Mouse (Mus musculus): ENCODE measurements around the gene Serpinf1. TPM values are rescaled to one million over a fixed set of nuclear protein-coding genes. Genes with fewer than 3 reads are reported as not detected.
"Not testable (repeated sequence)": the region's sequence is repeated elsewhere in the genome, so short reads cannot be mapped to it uniquely, and the experiment has no call there.

Serpinf1 gene
- polyA plus RNA-seq, 1 experiment from 2014 or later, result 38.7 TPM

DNA sequence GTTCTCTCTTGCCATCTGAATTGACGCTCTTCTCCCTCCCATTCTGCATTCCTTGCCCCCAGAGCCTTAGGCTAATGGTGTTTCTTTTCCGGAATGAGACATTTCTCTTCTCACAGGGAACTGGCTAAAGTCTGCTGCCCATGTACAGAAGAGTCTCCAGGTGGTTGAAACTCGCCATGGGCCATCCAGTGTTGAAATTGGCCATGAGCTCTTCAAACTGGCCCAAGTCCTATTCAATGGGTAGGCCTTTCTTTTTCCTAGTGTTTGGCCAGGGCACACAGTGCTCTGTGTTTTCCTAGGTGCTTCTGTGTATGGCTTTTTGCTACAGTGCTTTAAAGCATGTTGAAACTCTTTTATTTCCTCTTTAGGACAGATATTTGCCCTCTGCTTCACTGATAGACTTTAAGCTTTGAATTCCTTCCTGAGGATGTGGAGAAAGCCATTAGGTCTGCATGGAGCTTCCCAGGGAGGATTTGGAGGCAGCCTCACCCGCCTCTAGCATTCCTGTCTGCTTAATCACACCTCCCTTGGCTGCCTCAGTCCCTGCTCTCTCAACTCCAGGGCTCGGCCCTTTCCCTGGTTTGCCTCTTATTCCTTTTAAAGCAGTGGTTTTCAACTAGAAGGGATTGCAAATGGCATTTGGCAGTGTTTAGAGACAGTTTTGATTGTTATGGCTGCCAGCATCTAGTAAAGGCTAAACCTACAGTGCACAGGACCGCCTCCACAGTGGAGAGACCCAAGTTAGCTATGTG is 19.0 kb downstream of the Serpinf1 start:
- Histone ChIP-seq H3K4me1 (ENCODE audit: control insufficient read depth, insufficient read depth, low read length) (no peaks in the 10 kb centered on the region; the same call in 1 of the 2 replicates), H3K9ac (ENCODE audit: low read depth, low read length) (no peak overlapping the region), H3K4me3 (ENCODE audit: low read length) (no peak overlapping the region), H3K4me2 (ENCODE audit: low read depth, low read length) (no peak overlapping the region), H3K27me3 (replicated peaks; ENCODE audit: control insufficient read depth, insufficient read depth, low read length) (no peaks in the 10 kb centered on the region), H3K36me3 (ENCODE audit: control insufficient read depth, insufficient read depth, low read length) (no peaks in the 10 kb centered on the region), H3K27ac (ENCODE audit: low read length) (0 out of 2 replicates have a peak overlapping the region, but pooled peaks have one; percentile 6), H3K9me3 (ENCODE audit: control insufficient read depth, low read length) (no peaks in the 10 kb centered on the region)
- peak; percentile 38; the same call in 1 of the 2 replicates for ATAC-seq
- 66% methylated on average over 6 of the region's 6 CpGs for WGBS

DNA sequence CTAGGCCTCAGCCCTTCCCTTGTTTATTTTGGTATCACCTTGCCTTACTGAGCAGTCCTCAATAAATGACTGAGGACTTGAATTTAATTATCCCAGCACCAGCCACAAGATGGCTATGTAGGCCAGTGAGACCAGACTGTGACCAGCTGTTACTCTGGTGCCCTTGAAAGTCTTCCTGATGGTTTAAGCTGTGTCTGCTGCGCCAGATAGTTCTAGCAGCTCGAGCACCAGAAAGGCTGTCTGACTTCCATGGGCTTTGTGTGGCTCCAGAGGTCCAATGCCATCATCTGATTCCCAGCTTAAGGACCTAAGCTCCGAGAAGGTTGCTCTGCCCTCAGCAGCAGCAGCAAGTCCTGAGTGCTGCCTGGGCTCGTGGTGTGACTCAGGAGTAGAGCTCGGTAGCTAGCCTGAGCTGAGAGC is 20.2 kb downstream of the Serpinf1 start:
- Histone ChIP-seq H3K27me3 (replicated peaks; ENCODE audit: control insufficient read depth, insufficient read depth, low read length) (no peaks in the 10 kb centered on the region), H3K4me2 (ENCODE audit: low read depth, low read length) (no peak overlapping the region), H3K9ac (ENCODE audit: low read depth, low read length) (peak overlapping the region; percentile 36; the same call in 1 of the 2 replicates), H3K27ac (ENCODE audit: low read length) (no peak overlapping the region), H3K36me3 (ENCODE audit: control insufficient read depth, insufficient read depth, low read length) (no peaks in the 10 kb centered on the region), H3K4me1 (ENCODE audit: control insufficient read depth, insufficient read depth, low read length) (no peaks in the 10 kb centered on the region; the same call in 1 of the 2 replicates), H3K4me3 (ENCODE audit: low read length) (no peak overlapping the region), H3K9me3 (ENCODE audit: control insufficient read depth, low read length) (no peaks in the 10 kb centered on the region)
- 54% methylated on average over 5 of the region's 5 CpGs for WGBS
- peak; percentile 72 for ATAC-seq

DNA sequence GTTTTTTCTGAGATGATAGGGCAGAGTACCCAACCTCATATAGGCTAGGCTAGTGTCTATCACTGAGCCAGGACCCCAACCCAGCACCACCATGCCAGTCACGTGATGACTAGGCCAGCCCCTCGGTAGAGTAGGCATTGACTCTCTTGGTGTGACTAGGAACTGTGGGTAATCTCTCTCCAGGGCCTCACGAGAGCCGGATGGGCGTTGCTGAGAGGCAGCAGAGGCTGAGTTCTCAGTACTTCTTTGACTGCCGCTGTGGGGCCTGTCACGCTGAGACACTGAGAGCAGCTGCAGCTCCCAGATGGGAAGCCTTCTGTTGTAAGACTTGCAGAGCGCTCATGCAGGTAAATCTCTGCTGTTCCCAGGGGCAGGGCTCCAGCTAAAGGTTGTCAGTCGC is 22.4 kb downstream of the Serpinf1 start:
- ATAC-seq, result no peak
- no peak overlapping the region for H3K9ac ChIP-seq (ENCODE audit: low read depth, low read length)
- no peaks in the 10 kb centered on the region for H3K9me3 ChIP-seq (ENCODE audit: control insufficient read depth, low read length)
- no peaks in the 10 kb centered on the region for H3K27me3 ChIP-seq (replicated peaks; ENCODE audit: control insufficient read depth, insufficient read depth, low read length)
- no peak overlapping the region for H3K4me3 ChIP-seq (ENCODE audit: low read length)
- no peaks in the 10 kb centered on the region; the same call in 1 of the 2 replicates for H3K4me1 ChIP-seq (ENCODE audit: control insufficient read depth, insufficient read depth, low read length)
- H3K36me3 ChIP-seq (ENCODE audit: control insufficient read depth, insufficient read depth, low read length), result no peaks in the 10 kb centered on the region
- WGBS, result 71% methylated on average over 9 of the region's 9 CpGs
- no peak overlapping the region for H3K4me2 ChIP-seq (ENCODE audit: low read depth, low read length)
- H3K27ac ChIP-seq (ENCODE audit: low read length), result no peak overlapping the region

DNA sequence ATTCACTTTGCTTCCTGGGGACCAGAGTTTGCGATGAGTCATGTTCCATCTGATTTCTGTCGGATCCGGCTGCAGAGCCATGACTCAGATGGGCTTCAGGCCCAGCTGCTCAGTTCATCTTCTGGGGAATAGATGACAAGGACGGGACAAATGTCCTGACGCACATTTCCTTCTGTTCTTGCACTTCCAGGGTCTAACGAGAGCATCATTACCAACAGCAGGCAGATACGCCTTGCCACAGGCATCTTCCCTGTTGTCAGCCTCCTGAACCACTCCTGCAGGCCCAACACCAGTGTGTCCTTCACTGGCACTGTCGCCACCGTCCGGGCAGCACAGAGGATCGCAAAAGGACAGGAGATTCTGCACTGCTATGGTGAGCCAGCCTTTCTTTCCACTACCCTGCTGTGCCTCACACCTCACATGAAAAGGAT is 23.1 kb downstream of the Serpinf1 start:
- Histone ChIP-seq H3K27me3 (replicated peaks; ENCODE audit: control insufficient read depth, insufficient read depth, low read length) (no peaks in the 10 kb centered on the region), H3K9me3 (ENCODE audit: control insufficient read depth, low read length) (no peaks in the 10 kb centered on the region), H3K27ac (ENCODE audit: low read length) (no peak overlapping the region), H3K4me2 (ENCODE audit: low read depth, low read length) (no peak overlapping the region), H3K9ac (ENCODE audit: low read depth, low read length) (no peak overlapping the region), H3K4me1 (ENCODE audit: control insufficient read depth, insufficient read depth, low read length) (no peaks in the 10 kb centered on the region; the same call in 1 of the 2 replicates), H3K36me3 (ENCODE audit: control insufficient read depth, insufficient read depth, low read length) (no peaks in the 10 kb centered on the region), H3K4me3 (ENCODE audit: low read length) (no peak overlapping the region)
- ATAC-seq, result no peak
- WGBS, result 84% methylated on average over 11 of the region's 11 CpGs

DNA sequence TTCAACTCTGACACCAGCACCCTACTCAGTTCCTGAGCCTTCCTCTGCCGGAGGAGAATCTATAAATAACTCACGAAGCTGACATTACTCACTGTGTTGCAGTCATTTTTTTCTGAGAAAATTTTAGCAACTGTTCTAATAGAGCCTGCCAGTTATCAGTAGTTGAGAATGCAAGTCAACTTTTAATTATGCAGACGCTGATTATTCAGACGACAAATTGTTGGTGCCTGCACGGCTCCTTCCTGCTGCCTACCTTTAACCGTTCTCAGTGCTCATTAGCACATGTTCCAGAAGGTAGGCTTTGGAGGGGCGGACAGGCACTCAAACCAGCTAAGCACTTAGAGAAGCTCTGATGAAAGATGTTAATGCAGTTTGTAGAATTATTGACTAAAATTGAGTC is 25.0 kb downstream of the Serpinf1 start:
- Histone ChIP-seq H3K27me3 (replicated peaks; ENCODE audit: control insufficient read depth, insufficient read depth, low read length) (no peaks in the 10 kb centered on the region), H3K4me3 (ENCODE audit: low read length) (no peak overlapping the region), H3K27ac (ENCODE audit: low read length) (no peak overlapping the region), H3K4me1 (ENCODE audit: control insufficient read depth, insufficient read depth, low read length) (no peaks in the 10 kb centered on the region; the same call in 1 of the 2 replicates), H3K36me3 (ENCODE audit: control insufficient read depth, insufficient read depth, low read length) (no peaks in the 10 kb centered on the region), H3K9me3 (ENCODE audit: control insufficient read depth, low read length) (no peaks in the 10 kb centered on the region), H3K9ac (ENCODE audit: low read depth, low read length) (no peak overlapping the region), H3K4me2 (ENCODE audit: low read depth, low read length) (no peak overlapping the region)
- no peak for ATAC-seq
- WGBS, result 79% methylated on average over 7 of the region's 7 CpGs

DNA sequence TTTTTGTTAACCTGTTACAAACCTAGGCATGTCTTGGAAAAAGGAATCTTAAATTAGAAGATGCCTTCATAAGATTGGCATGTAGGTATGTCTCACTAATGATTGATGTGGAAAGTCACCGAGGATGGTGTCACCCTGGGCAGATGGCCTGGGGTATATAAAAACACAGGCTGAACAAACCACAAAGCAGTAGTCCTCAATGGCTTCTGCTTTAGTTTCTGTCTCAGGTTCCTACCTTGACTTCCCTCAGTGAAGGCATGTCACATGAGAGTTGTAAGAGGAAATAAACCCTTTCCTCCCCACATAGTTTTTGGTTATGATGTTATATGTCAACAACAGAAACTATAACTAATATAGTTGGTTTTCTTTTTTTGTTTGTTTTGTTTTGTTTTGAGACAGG is 26.9 kb downstream of the Serpinf1 start:
- no peak overlapping the region for H3K27ac ChIP-seq (ENCODE audit: low read length)
- H3K4me2 ChIP-seq (ENCODE audit: low read depth, low read length), result no peak overlapping the region
- H3K36me3 ChIP-seq (ENCODE audit: control insufficient read depth, insufficient read depth, low read length), result no peaks in the 10 kb centered on the region
- WGBS, result 75% methylated on average over 1 of the region's 1 CpGs
- H3K4me1 ChIP-seq (ENCODE audit: control insufficient read depth, insufficient read depth, low read length), result no peaks in the 10 kb centered on the region
- H3K9me3 ChIP-seq (ENCODE audit: control insufficient read depth, low read length), result no peaks in the 10 kb centered on the region
- H3K4me3 ChIP-seq (ENCODE audit: low read length), result no peak overlapping the region
- ATAC-seq, result no peak
- no peaks in the 10 kb centered on the region for H3K27me3 ChIP-seq (replicated peaks; ENCODE audit: control insufficient read depth, insufficient read depth, low read length)
- no peak overlapping the region for H3K9ac ChIP-seq (ENCODE audit: low read depth, low read length)

DNA sequence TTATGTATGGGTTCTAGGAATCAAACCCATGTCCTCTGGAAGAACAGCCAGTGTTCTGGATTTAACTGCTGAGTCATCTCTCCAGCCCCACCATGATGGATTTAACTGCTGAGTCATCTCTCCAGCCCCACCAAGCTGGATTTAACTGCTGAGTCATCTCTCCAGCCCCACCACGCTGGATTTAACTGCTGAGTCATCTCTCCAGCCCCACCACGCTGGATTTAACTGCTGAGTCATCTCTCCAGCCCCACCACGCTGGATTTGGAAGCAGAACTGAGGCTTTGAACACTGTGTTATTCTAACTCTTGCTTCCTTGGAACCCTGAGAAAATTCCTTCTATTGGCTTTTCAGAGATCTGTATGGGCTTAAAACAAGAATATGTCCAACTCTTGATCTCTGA is 39.0 kb downstream of the Serpinf1 start:
- 52% methylated on average over 3 of the region's 3 CpGs for WGBS

DNA sequence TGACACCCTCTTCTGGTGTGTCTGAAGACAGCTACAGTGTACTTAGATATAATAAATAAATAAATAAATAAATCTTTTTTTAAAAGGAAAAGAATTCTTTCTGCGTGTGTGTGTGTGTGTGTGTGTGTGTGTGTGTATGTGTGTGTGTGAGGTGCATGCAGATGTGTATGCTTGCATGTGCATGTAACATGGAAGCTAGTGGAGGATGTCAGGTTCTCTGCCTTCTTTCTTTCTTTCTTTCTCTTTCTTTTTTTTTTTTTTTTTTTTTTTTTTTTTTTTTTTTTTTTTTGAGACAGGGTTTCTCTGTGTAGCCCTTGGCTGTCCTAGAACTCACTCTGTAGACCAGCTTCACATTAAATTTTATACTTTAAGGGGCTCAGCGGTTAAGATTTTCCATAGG is 43.7 kb downstream of the Serpinf1 start:
- H3K4me2 ChIP-seq (ENCODE audit: low read depth, low read length); H3K36me3 ChIP-seq (ENCODE audit: control insufficient read depth, insufficient read depth, low read length); H3K9me3 ChIP-seq (ENCODE audit: control insufficient read depth, low read length); H3K4me3 ChIP-seq (ENCODE audit: low read length); H3K27ac ChIP-seq (ENCODE audit: low read length); ATAC-seq; H3K9ac ChIP-seq (ENCODE audit: low read depth, low read length); H3K4me1 ChIP-seq (ENCODE audit: control insufficient read depth, insufficient read depth, low read length); H3K27me3 ChIP-seq (replicated peaks; ENCODE audit: control insufficient read depth, insufficient read depth, low read length): not testable (repeated sequence)
- WGBS, result 89% methylated on average over 2 of the region's 2 CpGs

More for the DNA sequence above, 39.0 kb downstream of the Serpinf1 start:
- not testable (repeated sequence) for H3K9ac ChIP-seq (ENCODE audit: low read depth, low read length); H3K4me3 ChIP-seq (ENCODE audit: low read length); H3K4me1 ChIP-seq (ENCODE audit: control insufficient read depth, insufficient read depth, low read length); H3K27ac ChIP-seq (ENCODE audit: low read length); H3K4me2 ChIP-seq (ENCODE audit: low read depth, low read length); H3K36me3 ChIP-seq (ENCODE audit: control insufficient read depth, insufficient read depth, low read length); H3K27me3 ChIP-seq (replicated peaks; ENCODE audit: control insufficient read depth, insufficient read depth, low read length); ATAC-seq; H3K9me3 ChIP-seq (ENCODE audit: control insufficient read depth, low read length)

DNA sequence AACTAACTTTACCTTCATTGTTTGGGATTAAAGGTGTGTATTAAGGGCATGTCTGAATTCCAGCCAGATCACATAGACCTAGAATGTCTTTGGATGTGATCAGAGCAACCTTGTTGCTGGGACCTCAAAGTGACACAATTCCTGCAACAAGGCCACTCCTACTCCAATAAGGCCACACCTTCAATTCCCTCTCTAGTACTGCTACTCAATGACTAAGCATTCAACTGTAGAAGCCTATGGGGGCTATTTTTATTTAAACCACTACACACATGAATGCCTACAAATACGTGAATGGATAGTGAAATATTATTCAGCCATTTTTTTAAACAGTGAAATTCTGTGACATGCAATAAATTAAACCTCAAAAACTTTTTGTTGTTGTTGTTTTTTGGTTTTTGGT is 45.4 kb downstream of the Serpinf1 start:
- H3K4me3 ChIP-seq (ENCODE audit: low read length), result no peak overlapping the region
- WGBS, result 87% methylated on average over 1 of the region's 1 CpGs
- H3K27me3 ChIP-seq (replicated peaks; ENCODE audit: control insufficient read depth, insufficient read depth, low read length), result no peaks in the 10 kb centered on the region
- no peak overlapping the region for H3K9ac ChIP-seq (ENCODE audit: low read depth, low read length)
- H3K36me3 ChIP-seq (ENCODE audit: control insufficient read depth, insufficient read depth, low read length), result no peaks in the 10 kb centered on the region
- no peaks in the 10 kb centered on the region for H3K9me3 ChIP-seq (ENCODE audit: control insufficient read depth, low read length)
- H3K27ac ChIP-seq (ENCODE audit: low read length), result no peak overlapping the region
- no peak for ATAC-seq
- H3K4me2 ChIP-seq (ENCODE audit: low read depth, low read length), result no peak overlapping the region
- no peaks in the 10 kb centered on the region for H3K4me1 ChIP-seq (ENCODE audit: control insufficient read depth, insufficient read depth, low read length)

Measured in intestine, embryonic 16.5 days (tissue).